Mouse (Mus musculus) liver, embryonic 11.5 days (tissue): ENCODE results near the gene Btnl6. TPM values are rescaled to one million over a fixed set of nuclear protein-coding genes. Genes with fewer than 3 reads are reported as not detected.
"Not testable (repeated sequence)": the region's sequence is repeated elsewhere in the genome, so short reads cannot be mapped to it uniquely, and the experiment has no call there.

Experiments used
- ATAC-seq: fragments of 200-750 bp; cut with Nextera tagmentation; replicated peaks from 2 replicates; pipeline ENCODE4 v1.8.0; 2017; ENCODE audit warnings: moderate number of reproducible peaks, mild to moderate bottlenecking, moderate TSS enrichment, moderate library complexity; ENCODE audit not compliant: low FRiP score
- DNase-seq: peaks from one replicate; pipeline ENCODE4 v3.0.0-alpha.2; 2017; ENCODE audit warnings: low spot score
- H3K27ac ChIP-seq: fragments of 300-500 bp; sonication (generic); 2 replicates; pipeline ENCODE4 v1.5.1; 2014; ENCODE audit warnings: mild to moderate bottlenecking, low read depth, low read length, control low read depth
- H3K27me3 ChIP-seq: fragments of 300-500 bp; sonication (generic); replicated peaks from 2 replicates; pipeline ENCODE4 v1.6.1; 2014; ENCODE audit warnings: low read length, mixed read lengths; ENCODE audit not compliant: control insufficient read depth, insufficient read depth
- H3K36me3 ChIP-seq: fragments of 300-500 bp; sonication (generic); 2 replicates; pipeline ENCODE4 v1.6.1; 2014; ENCODE audit warnings: mild to moderate bottlenecking, low read length, moderate library complexity, mixed read lengths; ENCODE audit not compliant: control insufficient read depth, insufficient read depth
- H3K4me1 ChIP-seq: fragments of 300-500 bp; sonication (generic); replicated peaks from 2 replicates; pipeline ENCODE4 v1.6.1; 2014; ENCODE audit warnings: low read length, mixed read lengths; ENCODE audit not compliant: control insufficient read depth, insufficient read depth
- H3K4me2 ChIP-seq: fragments of 300-500 bp; sonication (generic); 2 replicates; pipeline ENCODE4 v1.6.1; 2014; ENCODE audit warnings: mild to moderate bottlenecking, control low read depth, moderate library complexity
- H3K4me3 ChIP-seq: fragments of 300-500 bp; sonication (generic); 2 replicates; pipeline ENCODE4 v1.5.1; 2014; ENCODE audit warnings: low read depth, low read length, control low read depth
- H3K9ac ChIP-seq: fragments of 300-500 bp; sonication (generic); 2 replicates; pipeline ENCODE4 v1.6.1; 2014; ENCODE audit warnings: low read depth, low read length, control low read depth
- H3K9me3 ChIP-seq: fragments of 300-500 bp; sonication (generic); 2 replicates; pipeline ENCODE4 v1.6.1; 2016; ENCODE audit warnings: low read length, inconsistent platforms, mixed read lengths; ENCODE audit not compliant: control insufficient read depth
- WGBS: fragments of 180-500 bp; shearing (Covaris S2); extraction: QIAGEN DNeasy Blood & Tissue Kit; methylation state at CpG from one replicate; pipeline ENCODE4 v1.1.7; 2014; 5-methylcytosine and 5-hydroxymethylcytosine counted together
- polyA plus RNA-seq: library from polyadenylated mRNA; unstranded; fragments of >200 nt; fragmentation: Nextera tagmentation; extraction: Ambion mirVana; gene quantifications from 2 replicates; pipeline ENCODE4 v1.2.1, GENCODE M21; 2014

Btnl6 gene
- polyA plus RNA-seq, 1 experiment from 2014 or later, result not detected

DNA sequence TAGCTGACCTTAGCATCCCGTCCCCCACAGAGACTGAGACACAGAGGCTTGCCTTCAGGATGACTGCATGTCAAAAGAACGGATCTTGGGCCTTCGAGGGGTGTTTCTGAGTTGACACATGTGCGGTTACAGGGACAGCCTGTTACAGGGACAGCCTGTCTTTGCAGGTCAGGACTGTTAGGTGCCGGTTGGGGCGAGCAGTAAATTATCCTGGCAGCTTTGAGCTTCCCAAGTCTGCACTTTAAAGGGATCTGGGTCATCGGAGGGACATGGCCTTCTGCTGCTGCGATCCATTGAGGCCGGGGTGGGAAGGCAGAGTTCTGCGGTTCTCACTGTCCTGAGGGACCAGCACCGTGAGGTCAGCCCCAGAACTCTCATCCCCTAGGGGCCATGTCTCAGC is 40.3 kb upstream of the Btnl6 start:
- no peaks in the 10 kb centered on the region for H3K36me3 ChIP-seq
- ATAC-seq, result no peak
- H3K9ac ChIP-seq, result no peak overlapping the region
- no peaks in the 10 kb centered on the region for H3K27me3 ChIP-seq
- no peak for DNase-seq
- 69% methylated on average over 11 of the region's 11 CpGs for WGBS
- H3K4me2 ChIP-seq, result no peak overlapping the region
- no peak overlapping the region for H3K27ac ChIP-seq
- no peak overlapping the region for H3K4me3 ChIP-seq
- H3K4me1 ChIP-seq, result no peaks in the 10 kb centered on the region
- no peaks in the 10 kb centered on the region for H3K9me3 ChIP-seq

DNA sequence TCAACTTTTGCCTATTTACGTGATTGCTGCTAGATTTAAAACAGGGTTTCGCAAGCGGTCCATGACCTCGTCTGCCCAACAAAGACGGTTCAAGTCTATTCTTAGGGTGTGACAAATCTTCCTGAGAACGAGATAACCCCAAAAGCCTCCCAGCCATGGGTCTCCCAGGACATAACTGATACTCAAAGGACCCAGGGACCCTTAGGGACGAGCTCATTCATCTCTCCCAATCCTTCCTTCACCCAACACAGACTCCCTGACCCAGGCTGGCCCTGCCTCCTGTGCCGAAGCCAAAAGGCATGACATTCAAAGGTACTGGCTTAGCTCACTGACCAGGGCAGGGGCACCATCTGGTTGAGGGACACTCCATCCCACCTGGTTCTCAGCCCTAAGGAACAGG is 39.3 kb upstream of the Btnl6 start:
- no peaks in the 10 kb centered on the region for H3K4me1 ChIP-seq
- H3K27ac ChIP-seq, result no peak overlapping the region
- no peak for ATAC-seq
- no peak overlapping the region for H3K9ac ChIP-seq
- no peak overlapping the region for H3K4me3 ChIP-seq
- no peaks in the 10 kb centered on the region for H3K9me3 ChIP-seq
- no peak for DNase-seq
- H3K27me3 ChIP-seq, result no peaks in the 10 kb centered on the region
- H3K36me3 ChIP-seq, result no peaks in the 10 kb centered on the region
- no peak overlapping the region for H3K4me2 ChIP-seq
- WGBS, result 71% methylated on average over 8 of the region's 8 CpGs

DNA sequence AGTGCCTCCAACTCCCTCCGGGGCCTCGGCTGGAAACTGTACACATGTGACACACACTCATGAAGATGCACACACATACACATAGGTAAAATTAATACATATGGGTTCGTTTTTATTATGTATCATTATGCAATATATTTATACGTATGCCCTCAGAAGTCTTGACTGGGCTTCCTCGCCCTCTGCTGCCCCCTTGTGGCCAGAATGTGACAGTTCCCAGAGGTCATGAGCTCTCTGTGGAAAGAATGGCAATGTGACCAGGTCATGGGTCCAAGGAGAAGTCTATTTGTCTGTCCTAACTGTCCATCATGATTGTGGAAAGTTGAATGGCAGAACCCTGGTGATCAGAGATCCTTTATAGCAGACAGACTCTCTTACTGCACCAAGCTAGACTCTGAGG is 38.3 kb upstream of the Btnl6 start:
- H3K9me3 ChIP-seq, result no peaks in the 10 kb centered on the region
- 20% methylated on average over 5 of the region's 5 CpGs for WGBS
- ATAC-seq, result no peak
- no peak overlapping the region for H3K9ac ChIP-seq
- no peaks in the 10 kb centered on the region for H3K27me3 ChIP-seq
- no peaks in the 10 kb centered on the region for H3K36me3 ChIP-seq
- no peak overlapping the region for H3K27ac ChIP-seq
- H3K4me2 ChIP-seq, result no peak overlapping the region
- DNase-seq, result peak; percentile 69
- no peak overlapping the region for H3K4me3 ChIP-seq
- H3K4me1 ChIP-seq, result no peaks in the 10 kb centered on the region

DNA sequence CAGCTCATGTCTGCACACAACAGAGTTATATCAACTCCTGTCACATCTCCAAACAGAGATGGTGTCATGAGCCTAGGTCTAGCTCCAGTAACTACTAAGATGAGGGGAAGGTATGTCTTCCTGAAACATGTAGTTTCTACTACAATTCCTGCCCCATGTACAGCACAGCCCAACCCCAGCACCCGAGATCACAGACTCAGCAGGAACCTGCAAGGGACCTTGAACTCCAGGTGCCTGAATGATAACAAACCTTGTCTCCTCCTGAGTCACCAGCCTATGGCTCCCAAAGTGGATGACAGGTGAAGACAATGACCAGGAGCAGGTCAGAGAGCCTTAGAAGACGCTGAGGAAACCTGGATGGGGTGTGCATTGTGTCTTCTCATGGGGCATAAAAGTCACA is 32.7 kb upstream of the Btnl6 start:
- H3K36me3 ChIP-seq, result no peaks in the 10 kb centered on the region
- ATAC-seq (no peak), DNase-seq (no peak)
- no peak overlapping the region for H3K9ac ChIP-seq
- no peak overlapping the region for H3K4me3 ChIP-seq
- H3K4me1 ChIP-seq, result no peaks in the 10 kb centered on the region
- no peak overlapping the region for H3K4me2 ChIP-seq
- no peaks in the 10 kb centered on the region for H3K27me3 ChIP-seq
- no peaks in the 10 kb centered on the region for H3K9me3 ChIP-seq
- WGBS, result 74% methylated on average over 2 of the region's 2 CpGs
- no peak overlapping the region for H3K27ac ChIP-seq

DNA sequence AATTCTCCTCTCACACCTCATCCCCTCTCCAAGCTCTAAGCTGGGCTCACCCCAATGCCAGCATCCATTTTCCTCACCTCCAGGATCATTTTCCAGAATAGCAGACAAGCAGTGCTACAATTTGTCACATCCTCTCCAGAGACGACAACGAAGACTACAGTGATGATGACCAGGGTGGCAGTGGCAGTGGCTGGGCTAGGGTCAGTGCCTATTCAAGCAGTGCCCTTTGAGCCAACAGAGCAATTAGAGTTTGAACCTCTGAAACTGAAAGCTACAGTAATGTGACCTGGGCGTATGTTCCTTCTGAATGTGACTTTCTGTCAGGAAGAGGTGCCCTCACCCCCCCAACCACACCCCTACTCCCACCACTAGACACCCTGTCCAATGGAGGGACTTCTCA is 32.0 kb upstream of the Btnl6 start:
- Histone ChIP-seq H3K4me1 (no peaks in the 10 kb centered on the region), H3K36me3 (no peaks in the 10 kb centered on the region), H3K9me3 (no peaks in the 10 kb centered on the region), H3K4me2 (no peak overlapping the region), H3K4me3 (no peak overlapping the region), H3K27ac (no peak overlapping the region), H3K9ac (no peak overlapping the region), H3K27me3 (no peaks in the 10 kb centered on the region)
- ATAC-seq, result no peak
- WGBS, result 88% methylated on average over 3 of the region's 3 CpGs
- no peak for DNase-seq

DNA sequence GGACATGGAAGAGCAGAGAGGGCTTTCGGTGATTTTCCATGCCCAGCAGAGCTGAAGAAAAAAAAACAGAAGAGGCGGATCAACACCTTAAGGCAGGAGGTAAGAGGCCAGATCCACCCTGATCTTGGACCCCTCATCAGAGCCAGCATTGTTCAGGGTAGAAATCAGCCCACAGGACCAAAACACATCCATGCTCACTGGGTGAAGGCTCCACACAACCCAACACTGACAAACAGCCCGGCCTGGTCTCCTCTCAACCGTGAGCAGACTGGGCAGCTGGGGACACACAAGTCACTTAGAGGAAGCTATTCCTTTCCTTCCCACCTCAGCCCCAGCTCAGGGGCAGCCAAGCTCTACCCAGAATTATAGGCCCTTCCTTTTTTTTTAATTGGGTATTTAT is 30.4 kb upstream of the Btnl6 start:
- no peak for DNase-seq
- Histone ChIP-seq H3K36me3 (no peaks in the 10 kb centered on the region), H3K4me2 (no peak overlapping the region), H3K4me3 (no peak overlapping the region), H3K27me3 (no peaks in the 10 kb centered on the region), H3K9ac (no peak overlapping the region), H3K4me1 (no peaks in the 10 kb centered on the region), H3K9me3 (no peaks in the 10 kb centered on the region), H3K27ac (no peak overlapping the region)
- 86% methylated on average over 4 of the region's 4 CpGs for WGBS
- ATAC-seq, result no peak

DNA sequence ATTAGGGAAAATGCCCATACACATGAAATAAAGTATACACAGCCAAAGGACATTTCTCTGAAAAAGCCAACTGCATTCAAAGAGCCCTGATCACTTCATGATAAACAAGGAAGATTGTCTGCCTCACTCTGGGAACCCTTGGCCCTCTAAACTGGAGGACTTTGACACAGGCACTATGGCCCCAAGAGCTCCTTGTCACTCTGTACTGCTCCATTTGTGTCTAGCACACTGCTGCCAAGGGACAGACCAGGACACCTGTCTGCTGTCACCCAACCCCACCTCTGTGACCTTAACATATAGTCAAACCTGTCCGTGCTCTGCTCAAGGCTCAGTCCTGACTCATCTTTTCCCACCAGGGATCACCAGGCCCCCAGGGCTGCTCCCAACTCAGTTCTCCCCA is 29.6 kb upstream of the Btnl6 start:
- H3K4me2 ChIP-seq, result no peak overlapping the region
- H3K9me3 ChIP-seq, result no peaks in the 10 kb centered on the region
- no peak overlapping the region for H3K9ac ChIP-seq
- H3K27me3 ChIP-seq, result no peaks in the 10 kb centered on the region
- H3K4me3 ChIP-seq, result no peak overlapping the region
- H3K36me3 ChIP-seq, result no peaks in the 10 kb centered on the region
- ATAC-seq (no peak), DNase-seq (no peak)
- H3K4me1 ChIP-seq, result no peaks in the 10 kb centered on the region
- 96% methylated on average over 1 of the region's 1 CpGs for WGBS
- no peak overlapping the region for H3K27ac ChIP-seq

DNA sequence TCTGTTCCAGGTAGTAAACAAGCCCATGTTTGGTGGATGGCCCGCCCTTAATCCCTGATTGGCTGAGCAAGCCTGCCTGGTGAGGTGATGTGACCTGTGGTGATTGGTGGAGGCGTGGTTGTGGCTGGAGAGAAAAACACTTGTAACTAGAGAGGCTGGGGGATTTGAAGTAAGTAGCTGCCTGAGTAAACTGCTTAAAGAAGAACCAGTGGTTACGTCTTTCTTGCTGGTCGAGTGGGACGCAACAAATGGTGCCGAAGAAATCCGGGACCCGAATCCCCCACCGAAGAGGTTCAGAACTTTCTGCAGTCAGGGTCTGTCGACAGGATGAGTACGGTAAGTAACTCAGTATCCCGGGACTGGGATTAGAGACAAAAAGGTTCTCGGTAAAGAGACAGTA is 26.4 kb upstream of the Btnl6 start:
- not testable (repeated sequence) for H3K4me1 ChIP-seq, H3K27me3 ChIP-seq, H3K27ac ChIP-seq, H3K9ac ChIP-seq, H3K4me3 ChIP-seq, DNase-seq, H3K9me3 ChIP-seq, H3K36me3 ChIP-seq, ATAC-seq, H3K4me2 ChIP-seq
- WGBS, result 93% methylated on average over 12 of the region's 13 CpGs

DNA sequence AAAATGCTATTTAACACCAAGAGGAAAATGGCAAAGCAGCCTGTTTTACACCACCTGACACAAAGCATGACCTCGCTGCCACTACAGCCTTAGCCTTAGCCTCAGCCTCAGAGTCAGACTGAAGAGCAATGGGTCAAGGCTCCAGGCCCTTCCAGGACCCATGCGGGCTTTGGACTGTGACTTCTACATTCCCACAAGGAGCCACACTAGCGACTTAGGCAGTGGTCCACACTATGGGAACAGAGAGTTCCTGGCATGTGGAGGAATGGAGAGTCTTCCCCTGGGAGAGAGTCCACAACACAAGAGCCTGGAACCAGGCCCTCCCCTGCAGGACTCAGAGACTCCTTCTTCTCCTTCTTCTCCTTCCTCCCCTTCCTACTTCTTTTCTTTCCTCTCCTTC is 15.5 kb upstream of the Btnl6 start:
- DNase-seq (no peak), ATAC-seq (no peak)
- Histone ChIP-seq H3K36me3 (no peaks in the 10 kb centered on the region), H3K4me1 (no peaks in the 10 kb centered on the region), H3K27ac (no peak overlapping the region), H3K27me3 (no peaks in the 10 kb centered on the region), H3K4me2 (no peak overlapping the region), H3K4me3 (no peak overlapping the region), H3K9me3 (no peaks in the 10 kb centered on the region), H3K9ac (no peak overlapping the region)
- WGBS, result 68% methylated on average over 3 of the region's 3 CpGs
